8 mouse cellular contexts compared by ENCODE assay signal in genomic region chr5:109751391-109752071, GRCm38 (mm10). TPM values are rescaled to one million over a fixed set of nuclear protein-coding genes. Genes with fewer than 3 reads are reported as not detected.
A peak's percentile ranks its signal among the peaks of the same experiment; 100 is the strongest.
DNase-seq lines count a peak whose midpoint lies in the region; ATAC-seq and TF ChIP-seq lines count a peak whose summit lies in the region.
"Not testable (repeated sequence)": the region's sequence is repeated elsewhere in the genome, so short reads cannot be mapped to it uniquely, and the experiment has no call there.

4930522L14Rik (minus strand) TSS chr5:109751886.

- H3K36me3 ChIP-seq in heart, embryonic 13.5 days; liver, embryonic 11.5 days (ENCODE audit: control insufficient read depth, insufficient read depth, low read length); myocyte (ENCODE audit: control insufficient read depth, insufficient read depth); stomach, embryonic 14.5 days (ENCODE audit: control insufficient read depth, insufficient read depth, low read length): not testable (repeated sequence)

- H3K27me3 ChIP-seq in heart, embryonic 13.5 days (replicated peaks); liver, embryonic 11.5 days (replicated peaks; ENCODE audit: control insufficient read depth, insufficient read depth, low read length); myocyte (ENCODE audit: control insufficient read depth, insufficient read depth, insufficient read length); stomach, embryonic 14.5 days (ENCODE audit: control insufficient read depth, insufficient read depth, low read length): not testable (repeated sequence)

- WGBS in heart, embryonic 13.5 days: under 1% methylated on average over 25 of the region's 25 CpGs
- under 1% methylated on average over 23 of the region's 25 CpGs for WGBS in liver, embryonic 11.5 days
- under 1% methylated on average over 23 of the region's 25 CpGs for WGBS in stomach, embryonic 14.5 days

- peak; percentile 69 for DNase-seq in CD4-positive helper T cell, adult 2 months (ENCODE audit: low read depth, low spot score)
- peak; percentile 57 for DNase-seq in brain, embryonic 14.5 days (ENCODE audit: low read depth)
- DNase-seq in kidney, postnatal 10 days: peak; percentile 68
- peak; percentile 61 for DNase-seq in liver, embryonic 11.5 days (ENCODE audit: low spot score)

- not testable (repeated sequence) for H3K79me2 ChIP-seq in myocyte (ENCODE audit: control insufficient read depth, insufficient read depth)

- H3K4me1 ChIP-seq in heart, embryonic 13.5 days; liver, embryonic 11.5 days (replicated peaks; ENCODE audit: control insufficient read depth, insufficient read depth, low read length); stomach, embryonic 14.5 days (ENCODE audit: control insufficient read depth, insufficient read depth, low read length): not testable (repeated sequence)

- peak within 1 kb of the TSS; percentile 72 for H3K4me3 ChIP-seq in heart, embryonic 13.5 days
- H3K4me3 ChIP-seq in liver, embryonic 11.5 days (ENCODE audit: low read depth, low read length): peak within 1 kb of the TSS; percentile 71
- peak within 1 kb of the TSS; percentile 41 for H3K4me3 ChIP-seq in myocyte
- peak within 1 kb of the TSS; percentile 57 for H3K4me3 ChIP-seq in stomach, embryonic 14.5 days (ENCODE audit: low read depth, low read length)

- not testable (repeated sequence) for H3ac ChIP-seq in myocyte (ENCODE audit: control insufficient read depth, insufficient read length)

- TF ChIP-seq CTCF in brain, embryonic 14.5 days (IDR thresholded peaks at IDR 0.05; ENCODE audit: borderline replicate concordance, extremely low read depth, insufficient read depth, insufficient read length): not testable (repeated sequence)

- not testable (repeated sequence) for H3K27ac ChIP-seq in heart, embryonic 13.5 days (replicated peaks)
- H3K27ac ChIP-seq in liver, embryonic 11.5 days (ENCODE audit: low read depth, low read length): peak within 1 kb of the TSS; percentile 32; the same call in 1 of the 2 replicates
- peak within 1 kb of the TSS; percentile 48; the same call in 1 of the 2 replicates for H3K27ac ChIP-seq in stomach, embryonic 14.5 days (ENCODE audit: low read length)

- peak within 1 kb of the TSS; percentile 85 for H3K9ac ChIP-seq in heart, embryonic 13.5 days
- peak within 1 kb of the TSS; percentile 70 for H3K9ac ChIP-seq in liver, embryonic 11.5 days (ENCODE audit: low read depth, low read length)
- H3K9ac ChIP-seq in stomach, embryonic 14.5 days (replicated peaks; ENCODE audit: low read depth, low read length): peak within 1 kb of the TSS; percentile 53; the same call in 1 of the 2 replicates

- H3K9me3 ChIP-seq in heart, embryonic 13.5 days; liver, embryonic 11.5 days (ENCODE audit: control insufficient read depth, low read length); stomach, embryonic 14.5 days (ENCODE audit: control insufficient read depth, low read depth, low read length): not testable (repeated sequence)

- not testable (repeated sequence) for TF ChIP-seq POLR2A in brain, embryonic 14.5 days (IDR thresholded peaks at IDR 0.05; ENCODE audit: borderline replicate concordance, extremely low read depth, insufficient read depth, insufficient read length, poor library complexity, severe bottlenecking); myocyte (IDR thresholded peaks at IDR 0.05; ENCODE audit: insufficient read length, low read depth)

- peak; percentile 95 for ATAC-seq in erythroid progenitor cell, adult 5-6 weeks (replicated peaks; ENCODE audit: low FRiP score, poor library complexity, severe bottlenecking)
- ATAC-seq in heart, embryonic 13.5 days (ENCODE audit: extremely low read depth, insufficient number of reproducible peaks, low FRiP score, low TSS enrichment): peak; percentile 77
- peak; percentile 97 for ATAC-seq in liver, embryonic 11.5 days (replicated peaks; ENCODE audit: low FRiP score)
- ATAC-seq in stomach, embryonic 14.5 days (ENCODE audit: insufficient number of reproducible peaks, insufficient read depth, low FRiP score, low read depth): peak; percentile 97

- H3K4me2 ChIP-seq in heart, embryonic 13.5 days: peak within 1 kb of the TSS; percentile 73
- H3K4me2 ChIP-seq in liver, embryonic 11.5 days: peak within 1 kb of the TSS; percentile 68
- peak within 1 kb of the TSS; percentile 79 for H3K4me2 ChIP-seq in myocyte (ENCODE audit: low read depth)
- peak within 1 kb of the TSS; percentile 51 for H3K4me2 ChIP-seq in stomach, embryonic 14.5 days (replicated peaks; ENCODE audit: low read depth, low read length)

TF ChIP-seq in myocyte, 11 proteins besides CTCF, POLR2A, EP300 and RAD21:
- TF ChIP-seq MYOG (IDR thresholded peaks at IDR 0.05; ENCODE audit: control insufficient read depth in 1 of 3, insufficient read depth in 1 of 3, insufficient read length in 2 of 3, low read depth in 2 of 3): peak in 1 of 3 experiments; percentile 25

RNA-seq across cellular contexts. Expression of gene 4930522L14Rik, which starts in this region (rescaled TPM):
- 1.6 and 2.7 TPM in 2 replicates for polyA plus RNA-seq in brain, embryonic 14.5 days (2012; rRNA removed)
- total RNA-seq in erythroid progenitor cell, adult 5-6 weeks (2015; ENCODE audit: low replicate concordance): 4.2 and 6.1 TPM in 2 replicates
- total RNA-seq in erythroid progenitor cell, adult 5-6 weeks (2017; ENCODE audit: low replicate concordance): 1.8 TPM in 1 of 2 replicates, not detected in the other
- polyA plus RNA-seq in heart, embryonic 13.5 days (2015; fragmentation: Nextera tagmentation; extraction: Ambion mirVana): 3.4 and 4.3 TPM in 2 replicates
- 7.5 and 10.1 TPM in 2 replicates for polyA plus RNA-seq in liver, embryonic 11.5 days (2014; fragmentation: Nextera tagmentation; extraction: Ambion mirVana)
- polyA plus RNA-seq in myocyte (2012; fragmentation: generic; extraction: Trizol): 0.72 TPM
- polyA plus RNA-seq in stomach, embryonic 14.5 days (2014; fragmentation: Nextera tagmentation; extraction: Ambion mirVana): 11.9 and 14.0 TPM in 2 replicates
